Mouse (Mus musculus): ENCODE measurements at regions not wholly inside any gene's neighbourhood (a gene's known extent, or its start where the extent isn't known, plus 50 kb on each side); places are given as distances from the start of the nearest gene placed in this dataset.
A peak's percentile ranks its signal among the peaks of the same experiment; 100 is the strongest.
"Not testable (repeated sequence)": the region's sequence is repeated elsewhere in the genome, so short reads cannot be mapped to it uniquely, and the experiment has no call there.

- no peak for DNase-seq (ENCODE audit: low spot score in 2 of 2)
These were observed 185.1 kb upstream of the Tmc3 start for GRCm38 (mm10) chr7:83399668-83400067.

- no peak for DNase-seq (ENCODE audit: low spot score in 2 of 2)
These were observed 183.7 kb upstream of the Tmc3 start for GRCm38 (mm10) chr7:83401001-83401400.

GRCm38 (mm10) chr7:83412745-83413144 lies 172.0 kb upstream of the Tmc3 start:
- not testable (repeated sequence) for DNase-seq (ENCODE audit: low spot score in 2 of 2)

GRCm38 (mm10) chr7:83429929-83430556 lies 154.7 kb upstream of the Tmc3 start:
- no peak for DNase-seq (ENCODE audit: low spot score in 2 of 2)

- peak in 1 of 2 experiments; percentile 48 for DNase-seq (ENCODE audit: low spot score in 2 of 2)
These were observed 153.6 kb upstream of the Tmc3 start for GRCm38 (mm10) chr7:83431094-83431493.

- no peak for DNase-seq (ENCODE audit: low spot score in 2 of 2)
These were observed 151.9 kb upstream of the Tmc3 start for GRCm38 (mm10) chr7:83432843-83433242.

- no peak for DNase-seq (ENCODE audit: low spot score in 2 of 2)
These were observed 150.6 kb upstream of the Tmc3 start for GRCm38 (mm10) chr7:83433959-83434715.

GRCm38 (mm10) chr7:83438538-83439393 lies 146.0 kb upstream of the Tmc3 start:
- no peak for DNase-seq (ENCODE audit: low spot score in 2 of 2)

- DNase-seq (ENCODE audit: low spot score in 2 of 2): no peak
These were observed 141.0 kb upstream of the Tmc3 start for GRCm38 (mm10) chr7:83443596-83444278.

GRCm38 (mm10) chr7:83444279-83444615 lies 140.5 kb upstream of the Tmc3 start:
- no peak for DNase-seq (ENCODE audit: low spot score in 2 of 2)

GRCm38 (mm10) chr7:83445181-83445926 lies 139.4 kb upstream of the Tmc3 start:
- no peak for DNase-seq (ENCODE audit: low spot score in 2 of 2)

- DNase-seq (ENCODE audit: low spot score in 2 of 2): no peak
These were observed 134.4 kb upstream of the Tmc3 start for GRCm38 (mm10) chr7:83450346-83450745.

GRCm38 (mm10) chr7:83452309-83452708 lies 132.4 kb upstream of the Tmc3 start:
- no peak for DNase-seq (ENCODE audit: low spot score in 2 of 2)

GRCm38 (mm10) chr7:83459520-83459919 lies 125.2 kb upstream of the Tmc3 start:
- DNase-seq (ENCODE audit: low spot score in 2 of 2): no peak

GRCm38 (mm10) chr7:83467006-83467405 lies 117.7 kb upstream of the Tmc3 start:
- no peak for DNase-seq (ENCODE audit: low spot score in 2 of 2)

GRCm38 (mm10) chr7:83469856-83470255 lies 114.9 kb upstream of the Tmc3 start:
- not testable (repeated sequence) for DNase-seq (ENCODE audit: low spot score in 2 of 2)

- DNase-seq (ENCODE audit: low spot score in 2 of 2): no peak
These were observed 113.6 kb upstream of the Tmc3 start for GRCm38 (mm10) chr7:83471111-83471510.

- no peak for DNase-seq (ENCODE audit: low spot score in 2 of 2)
These were observed 110.3 kb upstream of the Tmc3 start for GRCm38 (mm10) chr7:83474471-83474870.

GRCm38 (mm10) chr7:83474986-83475385 lies 109.7 kb upstream of the Tmc3 start:
- no peak for DNase-seq (ENCODE audit: low spot score in 2 of 2)

- no peak for DNase-seq (ENCODE audit: low spot score in 2 of 2)
These were observed 109.1 kb upstream of the Tmc3 start for GRCm38 (mm10) chr7:83475438-83476160.

GRCm38 (mm10) chr7:83476161-83476495 lies 108.6 kb upstream of the Tmc3 start:
- DNase-seq (ENCODE audit: low spot score in 2 of 2): no peak

All from urinary bladder, postnatal 4 days (tissue).